Mouse (Mus musculus): ENCODE data around the gene Dhx8.

Gene Dhx8

DNA sequence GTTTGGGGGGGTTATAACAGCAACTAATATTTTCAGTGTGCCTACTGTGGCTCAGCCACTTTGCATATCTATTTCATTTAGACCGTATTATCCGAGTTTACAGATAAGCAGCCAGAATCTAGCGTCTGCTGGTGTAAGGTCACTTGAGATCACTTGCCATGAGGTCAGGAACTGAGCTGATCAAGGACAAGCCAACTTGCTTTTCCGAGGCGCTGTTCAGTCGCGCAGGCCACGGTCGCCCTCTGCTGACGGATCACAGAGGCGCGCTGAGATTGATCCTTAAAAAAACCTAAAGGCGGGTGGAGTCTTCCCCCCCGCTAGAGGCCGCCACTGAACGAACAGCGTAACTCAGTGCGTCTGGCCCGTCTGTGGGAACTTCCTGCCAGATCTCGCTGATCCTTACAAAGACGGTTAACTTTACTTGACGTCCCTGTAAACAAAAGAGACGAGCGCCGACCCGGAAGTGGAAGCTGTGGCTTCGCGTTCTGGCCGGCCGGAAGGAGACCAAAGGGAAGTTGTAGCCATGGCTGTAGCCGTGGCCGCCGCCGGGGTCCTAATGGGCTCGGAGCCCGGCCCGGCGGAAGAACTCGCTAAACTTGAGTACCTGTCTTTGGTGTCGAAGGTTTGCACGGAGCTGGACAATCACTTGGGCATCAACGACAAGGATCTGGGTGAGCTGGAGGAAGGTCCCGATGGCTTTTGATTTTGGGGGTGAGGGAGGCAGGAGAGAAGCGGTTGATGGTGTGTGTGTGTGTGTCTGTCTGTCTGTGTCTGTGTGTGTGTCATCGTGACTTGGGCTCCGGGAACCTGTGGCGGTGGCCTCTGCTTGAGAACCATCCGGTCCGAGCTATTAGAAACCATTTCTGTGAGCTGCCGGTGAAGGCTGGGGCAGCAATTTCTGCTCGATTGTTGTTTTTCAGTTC lies at the start of gene Dhx8:
Gene Dhx8 (plus strand): TSS at position 402 of the 923 bp plus-strand sequence.
- DNase-seq = peak; percentile 98

DNA sequence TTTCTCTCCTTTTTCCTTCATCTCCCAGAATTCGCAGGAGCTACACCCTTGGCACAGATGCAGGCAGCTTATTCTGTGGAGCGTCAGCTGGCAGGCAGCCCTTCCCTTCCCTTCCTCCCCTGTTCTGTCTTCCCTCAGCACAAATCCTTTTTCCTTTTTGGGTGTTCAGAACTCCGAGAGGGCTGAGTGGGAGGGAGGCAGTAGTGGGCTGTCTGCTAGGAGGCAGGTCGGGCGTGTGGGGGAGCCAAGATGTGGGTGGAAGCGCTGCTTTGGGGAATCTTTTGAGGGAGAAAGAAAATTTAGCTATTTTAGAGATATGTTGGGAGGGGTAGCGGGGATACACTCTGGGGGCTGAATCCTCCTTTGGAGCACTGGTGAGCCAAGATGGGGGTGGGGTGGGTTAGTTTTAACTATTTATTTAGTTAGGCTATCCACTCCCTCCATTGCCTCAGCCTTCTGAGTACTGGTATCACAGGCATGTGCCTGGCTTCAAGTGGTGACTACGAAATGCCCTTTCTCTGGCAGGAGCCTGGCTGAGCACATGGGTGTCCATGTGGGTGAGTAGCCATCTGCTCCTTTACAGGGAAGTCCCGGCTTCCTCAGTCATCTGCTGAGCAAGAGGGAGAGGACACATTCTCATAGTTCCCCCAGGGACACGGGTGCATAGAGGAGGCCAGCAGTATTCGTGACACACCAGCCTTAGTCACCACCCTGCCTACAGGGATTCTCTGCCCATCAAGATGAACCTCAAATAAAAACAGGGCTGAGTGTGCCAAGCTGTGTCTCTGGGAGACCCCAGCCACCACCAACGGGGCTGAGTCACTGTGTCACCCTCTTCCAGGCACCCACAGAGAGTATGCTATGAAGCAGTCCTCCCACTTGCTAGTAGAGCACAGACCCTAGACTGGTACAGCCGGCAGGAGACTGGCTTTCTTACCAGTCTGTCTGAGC lies 45.1 kb upstream of the Dhx8 start:
- no peak for DNase-seq

DNA sequence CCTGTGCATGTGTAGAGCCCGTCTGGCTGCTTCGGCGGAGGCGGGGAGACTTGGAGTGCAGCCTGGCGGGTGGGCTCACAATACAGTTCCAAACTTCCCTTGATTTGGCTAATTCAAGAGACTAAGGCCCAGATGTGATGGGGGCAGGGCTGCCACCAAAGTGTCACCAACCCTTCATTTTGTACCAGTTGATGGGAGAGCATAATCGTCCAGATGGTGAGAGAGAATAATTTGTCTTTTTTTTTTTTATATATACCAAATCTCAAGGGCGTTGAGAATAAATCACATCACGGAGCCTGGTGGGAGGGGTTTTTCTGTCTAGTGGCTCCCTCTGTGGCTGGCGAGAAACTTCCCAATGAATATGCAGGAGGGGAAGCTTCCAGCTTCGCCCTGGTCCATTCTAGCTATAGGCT lies 43.0 kb upstream of the Dhx8 start:
- DNase-seq = no peak

DNA sequence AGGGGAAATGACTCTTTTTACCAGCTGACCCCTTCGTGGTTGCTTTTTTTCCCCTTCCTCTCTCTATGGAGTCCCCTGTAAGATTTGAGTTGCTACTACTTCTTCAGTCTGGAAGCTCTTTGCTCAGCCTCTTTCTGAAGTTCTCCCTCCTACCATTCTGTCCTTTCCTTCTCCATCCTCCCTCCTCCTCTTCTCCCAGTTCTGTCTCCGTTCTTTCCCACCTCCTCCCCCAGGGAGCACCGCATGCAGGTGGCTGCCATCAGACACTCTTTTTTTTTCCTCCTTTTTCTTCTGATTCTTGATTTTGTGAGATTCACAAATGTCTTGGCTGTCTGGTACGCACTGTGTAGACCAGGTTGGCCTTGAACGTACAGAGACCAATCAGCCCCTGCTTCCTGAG lies 42.4 kb upstream of the Dhx8 start:
- no peak for DNase-seq

DNA sequence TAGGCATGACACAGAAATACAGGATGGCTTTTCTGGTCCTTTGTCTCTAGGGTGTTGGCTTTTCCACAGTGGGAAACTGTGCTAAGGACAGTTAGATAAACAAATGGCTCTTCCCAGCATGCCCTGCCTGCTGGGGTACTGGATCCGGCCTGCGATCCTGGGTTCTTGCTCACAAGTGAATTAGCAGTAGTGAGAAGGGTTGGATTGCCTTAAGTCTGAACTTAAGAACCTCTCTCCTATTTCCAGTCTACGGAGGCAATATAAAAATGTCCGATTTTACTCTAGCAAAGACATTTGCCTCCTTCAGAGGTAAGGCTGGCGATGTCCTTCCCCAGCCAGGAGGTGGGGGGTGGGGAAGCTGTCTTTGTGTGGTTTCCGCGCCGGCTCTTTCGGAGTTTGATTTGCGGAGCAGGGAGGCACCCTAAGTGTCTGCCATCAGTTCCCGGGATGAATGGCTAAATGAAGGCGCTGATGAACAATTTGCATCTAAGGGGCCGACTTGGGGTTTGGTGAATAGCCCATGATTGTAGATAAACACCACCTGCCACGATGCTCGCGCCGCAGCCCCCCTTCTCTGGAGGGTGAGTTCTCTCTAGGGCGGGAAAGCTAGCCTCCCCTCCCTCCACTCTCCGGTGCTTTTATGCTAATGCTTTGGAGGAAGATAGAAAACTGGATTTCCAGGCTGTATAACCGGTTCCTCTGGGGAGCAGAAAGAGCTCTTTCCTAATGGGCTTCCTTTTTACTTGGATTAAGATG lies 36.6 kb upstream of the Dhx8 start:
- DNase-seq = peak; percentile 77

DNA sequence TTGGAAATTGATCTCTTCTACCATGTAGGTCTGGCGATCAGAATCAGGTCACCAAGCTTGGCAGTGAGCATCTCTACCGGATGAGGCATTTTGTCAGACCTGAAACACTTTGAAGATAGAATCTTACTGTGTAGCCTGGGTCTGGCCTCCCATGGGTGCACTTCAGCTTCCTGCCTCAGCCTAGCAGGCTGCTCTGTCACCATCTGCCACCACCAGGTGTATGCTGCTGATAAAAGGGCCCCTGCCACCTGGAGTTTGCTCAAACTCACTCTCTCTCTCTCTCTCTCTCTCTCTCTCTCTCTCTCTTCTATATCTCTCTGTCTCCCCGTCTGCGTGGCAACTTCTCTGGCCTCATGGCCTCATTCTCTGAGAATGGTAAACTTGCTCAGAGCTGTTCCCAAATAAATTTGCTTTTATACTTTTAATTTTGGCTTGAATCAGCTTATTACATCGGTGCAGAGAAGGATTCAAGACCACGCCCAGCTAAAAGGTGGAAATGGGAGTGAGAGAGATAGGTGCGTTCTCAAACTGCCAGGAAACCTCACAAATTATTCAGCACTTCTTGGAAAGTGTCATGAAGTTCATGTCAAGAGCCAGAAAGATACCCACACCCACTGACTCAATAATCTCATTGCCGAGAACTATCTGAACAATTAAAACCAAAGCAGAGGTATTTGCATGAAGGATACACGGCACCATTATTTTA lies 35.4 kb upstream of the Dhx8 start:
- DNase-seq = no peak

DNA sequence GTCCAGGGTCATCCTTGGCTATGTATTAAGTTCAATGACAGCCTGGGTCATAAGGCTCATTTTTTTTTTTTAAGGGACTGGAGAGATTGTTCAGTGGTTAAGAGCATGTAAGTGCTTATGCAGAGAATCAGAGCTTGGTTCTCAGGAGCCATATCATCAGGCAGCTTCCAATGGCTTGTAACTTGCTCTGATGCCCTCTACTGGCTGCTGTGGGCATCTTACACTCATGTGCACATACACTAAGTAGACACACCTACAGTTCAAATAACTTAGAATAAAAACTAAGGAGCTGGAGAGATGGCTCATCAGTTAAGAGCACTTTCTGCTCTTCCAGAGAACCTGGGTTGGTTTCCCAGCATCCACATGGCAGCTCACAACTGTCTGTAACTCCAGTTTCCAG lies 34.6 kb upstream of the Dhx8 start:
- DNase-seq = no peak

DNA sequence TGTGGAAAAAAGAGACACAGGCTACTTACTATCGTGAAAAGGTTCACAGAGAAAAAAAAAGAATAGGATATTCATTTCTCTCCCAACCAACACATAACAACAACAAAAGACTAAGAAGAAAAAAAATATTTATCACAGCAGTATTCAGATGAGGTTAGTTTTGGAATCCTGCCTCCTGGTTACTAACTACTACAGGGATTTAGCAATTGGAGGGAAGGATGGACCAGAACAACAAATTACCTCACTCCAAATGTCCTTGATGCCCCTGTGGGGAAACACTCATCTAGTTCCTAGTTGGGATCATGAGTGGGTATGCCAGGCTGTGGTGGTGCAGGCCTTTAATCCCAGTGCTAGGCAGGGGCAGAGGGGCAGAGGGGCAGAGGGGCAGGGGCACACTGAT lies 33.2 kb upstream of the Dhx8 start:
- DNase-seq = no peak

DNA sequence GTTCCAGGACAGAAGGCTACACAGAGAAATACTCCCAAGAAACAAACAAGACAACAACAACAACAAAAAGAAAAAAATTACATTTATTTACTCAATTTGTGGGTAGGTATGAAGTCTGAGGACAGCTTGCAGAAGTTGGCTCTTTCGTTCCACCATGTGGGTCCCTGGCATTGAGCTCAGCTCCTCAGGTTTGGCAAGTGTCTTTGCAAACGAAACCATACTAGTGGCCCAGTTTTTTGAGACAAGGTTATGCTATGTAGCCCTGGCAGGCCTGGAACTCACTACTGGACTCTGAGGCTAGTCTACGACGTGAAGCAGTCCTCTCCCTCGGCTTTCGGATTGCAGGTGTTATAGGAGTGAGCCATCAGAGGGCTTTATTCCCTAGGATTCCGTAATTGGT lies 32.7 kb upstream of the Dhx8 start:
- DNase-seq = no peak

DNA sequence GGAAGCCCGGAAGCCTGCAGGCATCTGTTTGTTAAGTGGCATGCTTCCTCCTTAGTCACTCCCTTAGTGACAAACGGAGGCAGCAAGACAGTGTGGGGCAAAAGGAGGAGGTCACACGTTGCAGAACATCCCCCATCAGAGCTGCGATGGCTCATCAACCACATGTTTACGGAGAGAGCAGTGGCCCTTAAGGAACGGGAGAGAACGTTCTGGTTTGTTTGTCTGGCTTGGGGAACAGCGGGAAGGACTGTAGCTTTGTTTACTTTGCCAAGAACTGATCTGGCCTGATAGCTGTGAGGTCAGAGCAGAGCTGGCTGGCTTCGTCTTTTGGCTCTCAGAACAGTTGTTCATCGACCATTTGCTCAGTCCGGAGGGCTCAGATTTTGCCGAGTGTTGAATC lies 32.3 kb upstream of the Dhx8 start:
- peak; percentile 20 for DNase-seq

DNA sequence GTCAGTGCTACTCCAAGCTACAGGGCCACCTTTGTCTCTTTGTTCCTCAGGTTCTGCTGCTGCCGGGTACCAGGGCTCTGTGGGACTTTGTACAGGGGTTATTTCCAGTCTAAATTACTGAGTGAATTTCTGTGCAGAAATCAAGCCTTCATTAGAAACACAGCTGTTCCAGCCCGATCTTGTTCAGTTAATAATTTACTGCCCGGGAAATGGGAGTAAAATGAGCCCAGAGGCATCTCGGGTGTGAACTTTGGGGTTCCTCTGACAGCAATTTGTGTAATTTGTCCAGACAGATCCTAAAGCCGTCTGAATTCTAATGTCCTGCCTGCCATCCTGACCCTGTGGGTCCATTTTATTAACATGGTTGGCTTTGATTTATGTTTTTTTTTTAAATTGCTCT lies 28.6 kb upstream of the Dhx8 start:
- DNase-seq = peak; percentile 26

DNA sequence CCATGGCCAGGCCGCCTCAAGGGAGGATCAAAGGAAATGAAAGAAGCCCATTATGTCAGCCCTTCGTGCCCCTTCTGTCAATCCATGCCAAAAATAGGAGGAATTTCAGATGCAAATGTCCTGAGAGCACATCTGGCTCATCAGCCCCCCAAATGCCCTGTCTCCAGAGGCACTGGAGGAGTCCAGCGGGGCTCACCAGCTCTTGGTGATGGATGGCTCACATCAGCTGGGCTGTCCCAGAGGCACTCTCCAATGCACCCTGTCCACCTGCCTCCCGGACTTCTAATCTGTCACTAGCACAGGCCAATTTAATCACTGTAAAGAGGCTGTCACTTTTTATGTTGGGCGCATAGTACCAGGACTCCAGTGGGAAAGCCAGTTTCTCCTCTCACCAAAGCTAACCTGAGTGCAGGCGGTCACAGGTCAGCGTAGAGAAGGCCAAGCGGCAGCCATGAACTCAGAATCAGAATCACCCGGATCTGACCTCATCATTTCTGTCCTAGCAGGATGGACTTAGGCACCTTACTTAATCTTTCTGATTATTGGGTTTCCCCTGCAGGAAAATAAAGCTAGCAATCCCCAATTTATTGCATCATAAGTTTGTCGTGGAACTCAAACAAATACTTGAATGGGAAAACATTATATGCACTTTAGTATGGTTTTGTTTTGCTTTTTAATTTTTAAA lies 25.8 kb upstream of the Dhx8 start:
- DNase-seq = peak; percentile 24

DNA sequence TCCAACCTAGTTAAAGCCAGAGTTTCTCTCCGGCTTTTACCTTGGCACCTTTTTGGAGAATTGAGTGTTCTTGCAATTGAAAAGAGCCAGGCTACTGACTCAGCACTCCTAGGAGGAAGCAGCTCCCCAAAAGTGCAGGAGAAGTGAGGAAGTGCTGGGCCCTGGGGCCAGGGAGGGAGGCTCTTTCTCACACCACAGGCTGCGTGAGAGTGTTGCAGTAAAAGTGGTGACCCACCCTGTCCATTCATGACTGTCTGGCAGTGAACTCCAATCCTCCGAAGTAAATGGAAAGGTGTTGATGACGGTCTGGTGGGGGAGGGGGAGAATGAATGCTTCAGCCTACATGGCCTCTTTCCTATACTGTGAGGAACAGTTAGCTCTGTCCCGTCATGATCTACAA lies 24.2 kb upstream of the Dhx8 start:
- DNase-seq = no peak

DNA sequence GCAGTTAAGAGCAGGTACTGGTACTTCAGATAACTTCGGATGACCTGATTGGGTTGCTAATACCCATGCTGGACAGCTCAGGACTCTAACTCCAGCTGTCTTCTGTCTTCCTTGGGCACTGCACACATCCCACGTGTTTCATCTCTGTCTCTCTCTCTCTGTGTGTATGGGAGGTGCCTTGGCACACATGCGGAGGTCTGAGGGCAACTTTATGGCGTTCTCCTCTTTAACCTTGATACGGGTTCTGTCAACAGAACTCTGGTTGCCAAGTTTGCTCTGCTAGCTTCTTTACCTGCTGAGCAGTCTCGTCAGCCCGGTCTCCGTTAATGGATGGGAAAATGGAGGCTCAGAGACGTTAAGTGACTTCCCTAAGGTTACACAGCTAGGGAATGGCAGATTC lies 19.9 kb upstream of the Dhx8 start:
- no peak for DNase-seq

DNA sequence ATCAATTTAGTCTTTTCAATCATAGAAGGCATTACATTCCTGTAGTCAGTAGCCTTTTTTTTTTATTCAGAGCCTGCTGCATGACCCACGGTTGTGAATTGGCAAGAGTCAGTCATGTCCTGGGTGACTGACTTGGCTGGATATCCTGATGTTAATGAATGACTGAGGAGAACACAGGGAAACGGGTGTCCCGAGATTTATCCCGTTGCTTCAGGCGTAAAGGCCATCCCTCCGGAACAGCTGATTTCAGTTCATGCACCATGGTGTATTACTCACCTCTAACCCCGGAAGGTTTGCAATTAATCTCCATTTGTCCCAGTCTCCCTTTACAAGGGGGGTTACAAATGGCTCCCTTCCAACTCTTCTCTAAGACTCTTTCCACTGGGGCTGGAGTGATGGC lies 18.7 kb upstream of the Dhx8 start:
- DNase-seq = no peak

DNA sequence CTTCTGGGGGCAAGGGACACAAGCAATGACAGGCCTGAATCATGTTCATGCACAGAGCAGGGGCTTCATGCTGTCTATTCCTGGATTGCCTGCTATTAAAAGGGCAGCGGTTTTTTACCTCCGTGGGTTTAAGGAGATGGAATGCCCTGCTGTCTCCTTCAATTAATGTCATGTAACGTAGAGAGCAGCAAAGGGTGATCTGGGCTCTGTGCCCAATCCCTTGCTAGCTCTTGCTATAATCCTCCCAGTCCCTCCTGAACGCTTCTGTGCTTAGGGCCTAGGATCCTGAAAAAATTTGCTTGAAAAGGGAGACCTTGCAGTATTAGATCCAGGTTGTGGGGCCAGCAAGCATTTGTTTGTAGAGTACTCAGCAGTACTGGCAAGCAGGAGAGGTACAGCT lies 14.4 kb upstream of the Dhx8 start:
- DNase-seq = no peak

DNA sequence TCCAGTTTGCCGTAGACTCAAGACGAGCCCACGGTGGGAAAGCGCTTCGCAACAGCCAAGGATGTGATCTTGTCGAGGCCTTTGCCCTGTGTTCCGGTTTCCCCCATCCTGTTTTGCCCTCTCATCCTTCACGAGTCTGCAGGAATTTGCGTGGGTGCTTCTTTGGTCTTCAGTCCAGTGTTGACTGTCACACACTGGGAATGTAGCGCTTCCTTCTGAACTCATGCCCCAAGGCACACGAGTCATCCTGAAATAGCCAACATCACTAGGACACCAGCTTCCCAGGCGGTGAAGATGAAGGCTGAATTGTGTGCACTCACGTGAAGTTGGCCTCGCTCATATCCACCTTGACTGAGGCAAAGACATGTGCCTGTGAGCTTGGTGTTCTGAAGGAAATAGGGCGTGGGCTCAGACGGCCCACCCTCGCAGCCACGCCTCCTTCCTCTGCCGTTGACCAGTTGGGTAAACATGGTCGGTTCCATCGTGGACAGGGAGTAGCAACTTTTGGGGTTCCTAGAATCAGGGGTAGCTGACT lies 12.7 kb upstream of the Dhx8 start:
- no peak for DNase-seq

DNA sequence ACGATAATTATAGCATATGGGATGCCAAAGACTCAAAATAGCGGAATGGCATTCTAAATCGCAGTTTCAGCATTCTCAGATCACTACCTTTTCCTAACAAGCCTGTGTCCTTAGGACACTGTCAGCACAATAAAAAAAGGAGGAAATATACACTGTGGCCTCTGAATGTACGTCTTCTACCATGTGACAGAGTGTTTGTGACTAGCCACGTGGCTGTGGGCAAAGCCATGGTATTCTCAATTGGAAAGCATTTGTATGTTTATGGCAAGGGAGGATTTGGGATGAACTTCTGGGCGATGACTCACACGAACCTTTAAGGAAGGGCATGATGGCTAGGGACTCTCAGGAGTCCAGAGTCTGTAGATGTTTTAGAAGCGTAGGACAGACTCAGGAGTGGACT lies 7.7 kb upstream of the Dhx8 start:
- no peak for DNase-seq

DNA sequence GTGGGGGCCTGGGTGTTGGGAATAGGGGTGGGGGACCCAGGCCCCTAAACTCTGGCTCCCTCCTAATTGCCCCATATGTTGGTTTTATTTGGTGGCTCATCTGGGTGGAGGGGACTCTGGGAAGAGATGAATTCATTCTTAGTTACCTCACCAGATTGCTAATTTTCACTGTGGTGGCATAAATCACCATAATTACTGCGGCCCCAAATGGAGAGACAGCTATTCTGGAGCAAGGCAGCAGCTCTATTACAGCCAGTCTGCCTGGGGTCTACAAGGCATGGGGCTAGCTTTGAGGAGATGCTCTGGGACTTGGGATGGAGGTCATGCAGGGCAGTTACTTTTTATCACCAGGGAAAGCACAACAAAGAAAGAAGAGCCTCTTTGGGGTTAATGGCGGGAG lies 6.0 kb upstream of the Dhx8 start:
- no peak for DNase-seq

DNA sequence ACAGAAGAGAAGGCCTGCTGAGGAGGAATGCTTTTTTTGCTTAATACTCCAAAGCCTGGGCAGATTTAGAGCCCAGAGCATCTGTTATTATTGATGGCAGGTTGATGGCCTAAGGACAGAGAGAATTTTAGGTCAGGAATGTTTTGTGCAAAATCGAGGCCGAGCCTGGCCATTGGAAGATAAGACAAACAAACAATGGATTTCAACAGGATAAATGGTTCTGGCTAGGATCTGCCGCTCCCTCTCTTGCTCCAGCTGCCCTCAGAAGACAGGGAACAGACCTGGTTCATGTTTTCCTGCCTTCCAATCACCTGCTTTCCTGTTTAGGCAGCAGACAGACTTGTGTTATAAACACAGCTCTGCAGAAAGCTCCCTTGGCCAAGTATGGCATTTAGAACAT lies 3.4 kb upstream of the Dhx8 start:
- DNase-seq = no peak

DNA sequence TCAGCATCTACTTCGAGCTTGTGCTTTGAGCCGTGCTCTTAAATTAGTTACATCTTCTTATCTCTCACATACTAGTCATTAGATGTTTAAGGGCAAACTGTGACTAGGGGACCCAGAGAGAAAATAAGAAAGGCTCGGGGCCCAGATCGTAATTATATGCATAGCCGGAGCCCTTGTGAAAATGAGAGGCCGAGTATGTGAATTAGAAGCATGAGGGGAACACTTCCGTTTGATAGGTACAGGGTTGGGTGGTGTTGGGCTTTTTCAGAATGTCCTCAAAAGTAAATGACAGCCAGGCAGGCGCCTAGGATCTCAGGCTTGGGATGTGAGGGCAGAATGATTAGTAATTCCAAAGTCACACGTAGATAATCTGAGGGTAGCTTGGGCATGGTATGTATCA lies 877 bp downstream of the Dhx8 start:
- DNase-seq = no peak

DNA sequence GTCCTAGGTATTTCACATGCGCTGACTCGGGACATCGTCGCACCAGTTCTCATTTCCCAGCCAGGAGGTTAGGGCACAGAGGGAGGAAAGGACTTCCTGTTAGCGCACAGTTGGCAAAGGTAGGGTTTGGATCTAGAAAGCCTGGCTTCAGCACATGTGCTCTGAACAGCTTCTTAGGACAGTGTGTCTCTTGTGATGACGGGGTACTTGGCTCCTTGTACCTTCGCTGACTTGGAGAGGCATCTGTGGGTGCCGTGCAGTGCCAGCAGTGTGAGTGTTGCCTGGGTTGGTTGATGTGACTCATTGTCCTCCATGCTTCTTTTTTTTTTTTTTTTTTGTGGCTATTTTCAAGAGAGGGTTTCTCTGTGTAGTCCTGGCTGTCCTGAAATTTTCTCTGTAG lies 23.9 kb downstream of the Dhx8 start:
- no peak for DNase-seq

Data from embryo, embryonic 11 days (tissue).